15 mouse cellular contexts compared by ENCODE assay signal in genomic region chr1:59550227-59550626, GRCm38 (mm10). TPM values are rescaled to one million over a fixed set of nuclear protein-coding genes. Genes with fewer than 3 reads are reported as not detected.
DNase-seq lines count a peak whose midpoint lies in the region.
"Had no signal": no experiment of that assay in that cellular context is flagged by ENCODE, and none has a peak within 500 bp of the region (broad histone marks: within the 10 kb centered on the region; RNA-seq: fewer than 3 reads in every experiment).

No protein-coding gene starts in this region.

- peaks cover 14% of the 10 kb centered on the region; the same call in 1 of the 2 replicates for H3K4me1 ChIP-seq in heart, embryonic 10.5 days
- peaks cover 28% of the 10 kb centered on the region for H3K4me1 ChIP-seq in midbrain, embryonic 10.5 days

- intact Hi-C loops in left cerebral cortex, postnatal 36 days (cut with DNase I), result no loop called here

- H3K9me3 ChIP-seq in heart, embryonic 10.5 days, result no peaks in the 10 kb centered on the region
- no peaks in the 10 kb centered on the region for H3K9me3 ChIP-seq in midbrain, embryonic 10.5 days (replicated peaks)
- H3K9me3 ChIP-seq: G1E had no signal

- no peaks in the 10 kb centered on the region for H3K36me3 ChIP-seq in heart, embryonic 10.5 days
- H3K36me3 ChIP-seq in midbrain, embryonic 10.5 days, result 0 out of 2 replicates have a peak, but pooled peaks cover 4% of the 10 kb centered on the region
- H3K36me3 ChIP-seq: G1E had no signal

- WGBS in heart, embryonic 10.5 days, result 53% methylated on average over 6 of the region's 6 CpGs
- 84% methylated on average over 6 of the region's 6 CpGs for WGBS in midbrain, embryonic 10.5 days

- no peak overlapping the region for H3K27ac ChIP-seq in heart, embryonic 10.5 days
- H3K27ac ChIP-seq in midbrain, embryonic 10.5 days (replicated peaks), result no peak overlapping the region

- DNase-seq in heart, adult 8-10 months (ENCODE audit: low spot score), result peak; percentile 30
- no peak for DNase-seq in heart, embryonic 10.5 days (ENCODE audit: low spot score)
- DNase-seq in c-Kit-positive CD71-negative TER-119-negative erythroid progenitor cells, embryonic 14.5 days (ENCODE audit: low read depth), result peak; percentile 5
- DNase-seq in kidney, adult 8-10 months, result peak; percentile 10 to 20
- peak; percentile 31 for DNase-seq in lung, postnatal 10 days
- DNase-seq in left cerebral cortex, postnatal 36 days (ENCODE audit: low spot score in 2 of 2), result no peak
- no peak for DNase-seq in c-Kit-positive CD71-positive TER-119-positive erythroid progenitor cells, embryonic 14.5 days (ENCODE audit: low spot score)
- no peak for DNase-seq in midbrain, embryonic 10.5 days (ENCODE audit: low spot score)
- DNase-seq: B cell, adult 2 months; cerebellum, postnatal 25 days; gastrocnemius, postnatal 36 days; liver, postnatal 0 days; thymus, postnatal 14 days had no signal

- no peak overlapping the region for H3K4me3 ChIP-seq in heart, embryonic 10.5 days
- H3K4me3 ChIP-seq in midbrain, embryonic 10.5 days, result no peak overlapping the region

- H3K27me3 ChIP-seq in heart, embryonic 10.5 days (ENCODE audit: insufficient read depth, poor library complexity, severe bottlenecking), result peaks cover 15% of the 10 kb centered on the region; the same call in 1 of the 2 replicates
- H3K27me3 ChIP-seq in midbrain, embryonic 10.5 days (ENCODE audit: low read depth, poor library complexity, severe bottlenecking), result peaks cover 13% of the 10 kb centered on the region

RNA-seq across cellular contexts. Expression of gene Gm973, which starts 34.2 kb away (rescaled TPM):
- total RNA-seq in heart, adult 8-10 months (2022), result under 1 TPM in 2 of 4 experiments, not detected in 2; 0.16 to 0.53 TPM
- 0.16 TPM in 1 of 2 replicates, not detected in the other for polyA plus RNA-seq in heart, embryonic 10.5 days (2016; fragmentation: Nextera tagmentation; extraction: Ambion mirVana)
- total RNA-seq in left cerebral cortex, postnatal 36 days (2021), result 10 to 100 TPM; 12.2 to 12.5 TPM
- 9.0 and 9.4 TPM in 2 replicates for polyA plus RNA-seq in midbrain, embryonic 10.5 days (2016; fragmentation: Nextera tagmentation; extraction: Ambion mirVana)
- polyA plus RNA-seq: activated CD4-positive, CD25-positive, alpha-beta regulatory T cell, adult 4 months; liver, postnatal 0 days had no signal

Comparison
In these comparisons a context has a peak if more than half of its experiments do, and no peak if none do; other contexts are left out.
1. DNase-seq: peak in heart, adult 8-10 months (single experiment), c-Kit-positive CD71-negative TER-119-negative erythroid progenitor cells, embryonic 14.5 days (single experiment), kidney, adult 8-10 months (2 of 2) and lung, postnatal 10 days (single experiment); none in heart, embryonic 10.5 days (single experiment), left cerebral cortex, postnatal 36 days (0 of 2), c-Kit-positive CD71-positive TER-119-positive erythroid progenitor cells, embryonic 14.5 days (single experiment) and midbrain, embryonic 10.5 days (single experiment).
2. RNA of gene Gm973, which starts 34.2 kb away (total RNA-seq): 12.2 to 12.5 TPM in left cerebral cortex, postnatal 36 days; 0.16 to 0.53 TPM in heart, adult 8-10 months; every median in the first group is over 4 times any median in the second.